Mouse (Mus musculus): ENCODE data around the gene Bend3. TPM values are rescaled to one million over a fixed set of nuclear protein-coding genes. Genes with fewer than 3 reads are reported as not detected.

Bend3 gene
- total RNA-seq (2014; rRNA removed) (10.7 and 11.9 TPM in 2 replicates), polyA plus RNA-seq (2015; fragmentation: Nextera tagmentation; extraction: Ambion mirVana) (1.5 and 2.2 TPM in 2 replicates)

- Histone ChIP-seq H3K4me2 (ENCODE audit: low read depth, low read length) (peak within 1 kb of the TSS; percentile 99), H3K9ac (replicated peaks; ENCODE audit: low read length) (peak within 1 kb of the TSS; percentile 96), H3K9me3 (ENCODE audit: low read length) (no peaks in the 10 kb centered on the region), H3K4me3 (ENCODE audit: low read length) (peak within 1 kb of the TSS; percentile 89), H3K4me1 (ENCODE audit: insufficient read depth, low read length) (peaks cover 12% of the 10 kb centered on the region), H3K36me3 (ENCODE audit: insufficient read depth, low read length) (no peaks in the 10 kb centered on the region), H3K27me3 (ENCODE audit: insufficient read depth, low read length) (no peaks in the 10 kb centered on the region), H3K27ac (peak within 1 kb of the TSS; percentile 93)
- peak; percentile 86 for DNase-seq (ENCODE audit: low spot score)
- 2% methylated on average over 69 of the region's 101 CpGs for WGBS
- no peak for TF ChIP-seq CTCF (IDR thresholded peaks at IDR 0.05; ENCODE audit: low read depth)
- peak; percentile 84 for ATAC-seq
Observed at GRCm38 (mm10) chr10:43478751-43479435, at the start of gene Bend3. Gene Bend3 (plus strand): TSS chr10:43478831.

- H3K9me3 ChIP-seq (ENCODE audit: low read length), result no peaks in the 10 kb centered on the region
- WGBS, result 76% methylated on average over 5 of the region's 5 CpGs
- H3K36me3 ChIP-seq (ENCODE audit: insufficient read depth, low read length), result no peaks in the 10 kb centered on the region
- ATAC-seq (no peak), DNase-seq (ENCODE audit: low spot score) (peak; percentile 43)
- H3K27me3 ChIP-seq (ENCODE audit: insufficient read depth, low read length), result no peaks in the 10 kb centered on the region
- H3K4me2 ChIP-seq (ENCODE audit: low read depth, low read length), result no peak overlapping the region
- no peak overlapping the region for H3K27ac ChIP-seq
- no peak for TF ChIP-seq CTCF (IDR thresholded peaks at IDR 0.05; ENCODE audit: low read depth)
- no peak overlapping the region for H3K9ac ChIP-seq (replicated peaks; ENCODE audit: low read length)
- no peaks in the 10 kb centered on the region for H3K4me1 ChIP-seq (ENCODE audit: insufficient read depth, low read length)
- no peak overlapping the region for H3K4me3 ChIP-seq (ENCODE audit: low read length)
Observed at GRCm38 (mm10) chr10:43430606-43431005, 48.0 kb upstream of the Bend3 start.

- WGBS, result 93% methylated on average over 4 of the region's 4 CpGs
Observed at GRCm38 (mm10) chr10:43434326-43434725, 44.3 kb upstream of the Bend3 start.

GRCm38 (mm10) chr10:43435757-43436156, 42.9 kb upstream of the Bend3 start:
- ATAC-seq, result no peak
- Histone ChIP-seq H3K4me2 (ENCODE audit: low read depth, low read length) (no peak overlapping the region), H3K36me3 (ENCODE audit: insufficient read depth, low read length) (no peaks in the 10 kb centered on the region), H3K27me3 (ENCODE audit: insufficient read depth, low read length) (no peaks in the 10 kb centered on the region), H3K9ac (replicated peaks; ENCODE audit: low read length) (no peak overlapping the region), H3K4me3 (ENCODE audit: low read length) (no peak overlapping the region), H3K9me3 (ENCODE audit: low read length) (no peaks in the 10 kb centered on the region), H3K27ac (no peak overlapping the region), H3K4me1 (ENCODE audit: insufficient read depth, low read length) (peaks cover 9% of the 10 kb centered on the region; the same call in 1 of the 2 replicates)
- 91% methylated on average over 3 of the region's 3 CpGs for WGBS
- DNase-seq (ENCODE audit: low spot score), result no peak
- TF ChIP-seq CTCF (IDR thresholded peaks at IDR 0.05; ENCODE audit: low read depth), result 0 out of 2 replicates have a peak, but pooled peaks have one; percentile 16

More at GRCm38 (mm10) chr10:43434326-43434725, 44.3 kb upstream of the Bend3 start:
- Histone ChIP-seq H3K4me1 (ENCODE audit: insufficient read depth, low read length) (peaks cover under 1% of the 10 kb centered on the region; the same call in 1 of the 2 replicates), H3K4me2 (ENCODE audit: low read depth, low read length) (no peak overlapping the region), H3K4me3 (ENCODE audit: low read length) (no peak overlapping the region), H3K9me3 (ENCODE audit: low read length) (no peaks in the 10 kb centered on the region), H3K27me3 (ENCODE audit: insufficient read depth, low read length) (no peaks in the 10 kb centered on the region), H3K9ac (replicated peaks; ENCODE audit: low read length) (no peak overlapping the region), H3K36me3 (ENCODE audit: insufficient read depth, low read length) (no peaks in the 10 kb centered on the region), H3K27ac (no peak overlapping the region)
- DNase-seq (ENCODE audit: low spot score), result no peak
- ATAC-seq, result no peak
- TF ChIP-seq CTCF (IDR thresholded peaks at IDR 0.05; ENCODE audit: low read depth), result no peak

- H3K27me3 ChIP-seq (ENCODE audit: insufficient read depth, low read length), result no peaks in the 10 kb centered on the region
- no peak for TF ChIP-seq CTCF (IDR thresholded peaks at IDR 0.05; ENCODE audit: low read depth)
- H3K27ac ChIP-seq, result peak overlapping the region; percentile 75
- no peak overlapping the region for H3K4me3 ChIP-seq (ENCODE audit: low read length)
- ATAC-seq (peak; percentile 65; the same call in 1 of the 2 replicates), DNase-seq (ENCODE audit: low spot score) (peak; percentile 72)
- WGBS, result 11% methylated on average over 7 of the region's 7 CpGs
- no peaks in the 10 kb centered on the region for H3K9me3 ChIP-seq (ENCODE audit: low read length)
- peaks cover 9% of the 10 kb centered on the region; the same call in 1 of the 2 replicates for H3K4me1 ChIP-seq (ENCODE audit: insufficient read depth, low read length)
- H3K9ac ChIP-seq (replicated peaks; ENCODE audit: low read length), result no peak overlapping the region
- H3K36me3 ChIP-seq (ENCODE audit: insufficient read depth, low read length), result no peaks in the 10 kb centered on the region
- H3K4me2 ChIP-seq (ENCODE audit: low read depth, low read length), result no peak overlapping the region
Observed at GRCm38 (mm10) chr10:43439492-43439941, 39.1 kb upstream of the Bend3 start.

- no peaks in the 10 kb centered on the region for H3K36me3 ChIP-seq (ENCODE audit: insufficient read depth, low read length)
- no peak overlapping the region for H3K4me3 ChIP-seq (ENCODE audit: low read length)
- ATAC-seq, result no peak
- peak overlapping the region; percentile 75 for H3K27ac ChIP-seq
- 26% methylated on average over 13 of the region's 13 CpGs for WGBS
- peak; percentile 50 for DNase-seq (ENCODE audit: low spot score)
- no peak for TF ChIP-seq CTCF (IDR thresholded peaks at IDR 0.05; ENCODE audit: low read depth)
- H3K9ac ChIP-seq (replicated peaks; ENCODE audit: low read length), result no peak overlapping the region
- no peaks in the 10 kb centered on the region for H3K9me3 ChIP-seq (ENCODE audit: low read length)
- no peaks in the 10 kb centered on the region for H3K27me3 ChIP-seq (ENCODE audit: insufficient read depth, low read length)
- peaks cover 9% of the 10 kb centered on the region; the same call in 1 of the 2 replicates for H3K4me1 ChIP-seq (ENCODE audit: insufficient read depth, low read length)
- H3K4me2 ChIP-seq (ENCODE audit: low read depth, low read length), result no peak overlapping the region
Observed at GRCm38 (mm10) chr10:43440050-43440449, 38.6 kb upstream of the Bend3 start.

All from hindbrain, postnatal 0 days (tissue).